Mouse (Mus musculus) forebrain, embryonic 16.5 days (tissue): Measurements from ENCODE around the gene Zmynd15. TPM values are rescaled to one million over a fixed set of nuclear protein-coding genes. Genes with fewer than 3 reads are reported as not detected.
"Not testable (repeated sequence)": the region's sequence is repeated elsewhere in the genome, so short reads cannot be mapped to it uniquely, and the experiment has no call there.

Experiments used
- ATAC-seq: fragments of 200-750 bp; cut with Nextera tagmentation; 2 replicates; pipeline ENCODE4 v1.8.0; 2017; ENCODE audit warnings: mild to moderate bottlenecking, moderate library complexity
- H3K27ac ChIP-seq: fragments of 300-500 bp; sonication (generic); 2 replicates; pipeline ENCODE4 v1.5.1; 2014; ENCODE audit warnings: low read length, control low read depth
- H3K27me3 ChIP-seq: fragments of 300-500 bp; sonication (generic); replicated peaks from 2 replicates; pipeline ENCODE4 v1.6.1; 2014; ENCODE audit warnings: low read length; ENCODE audit not compliant: control insufficient read depth, insufficient read depth
- H3K36me3 ChIP-seq: fragments of 300-500 bp; sonication (generic); 2 replicates; pipeline ENCODE4 v1.6.1; 2014; ENCODE audit not compliant: control insufficient read depth, insufficient read depth
- H3K4me1 ChIP-seq: fragments of 300-500 bp; sonication (generic); replicated peaks from 2 replicates; pipeline ENCODE4 v1.6.1; 2014; ENCODE audit warnings: low read length; ENCODE audit not compliant: control insufficient read depth, insufficient read depth
- H3K4me2 ChIP-seq: fragments of 300-500 bp; sonication (generic); 2 replicates; pipeline ENCODE4 v1.6.1; 2014; ENCODE audit warnings: mild to moderate bottlenecking, low read length, control low read depth
- H3K4me3 ChIP-seq: fragments of 300-500 bp; sonication (generic); replicated peaks from 2 replicates; pipeline ENCODE4 v1.5.1; 2014; ENCODE audit warnings: mild to moderate bottlenecking, low read length, control low read depth
- H3K9ac ChIP-seq: fragments of 300-500 bp; sonication (generic); replicated peaks from 2 replicates; pipeline ENCODE4 v1.6.1; 2014; ENCODE audit warnings: low read depth, low read length, control low read depth
- H3K9me3 ChIP-seq: fragments of 300-500 bp; sonication (generic); 2 replicates; pipeline ENCODE4 v1.6.1; 2016; ENCODE audit warnings: low read length; ENCODE audit not compliant: control insufficient read depth
- WGBS: fragments of 180-500 bp; shearing (Covaris S2); extraction: QIAGEN DNeasy Blood & Tissue Kit; methylation state at CpG from one replicate; pipeline ENCODE4 v1.1.7; 2014; 5-methylcytosine and 5-hydroxymethylcytosine counted together
- polyA plus RNA-seq: library from polyadenylated mRNA; unstranded; fragments of >200 nt; fragmentation: Nextera tagmentation; extraction: Ambion mirVana; gene quantifications from 2 replicates; pipeline ENCODE4 v1.2.1, GENCODE M21; 2015

The Zmynd15 gene
- polyA plus RNA-seq, 1 experiment from 2014 or later = 0.90 TPM

- Histone ChIP-seq H3K9me3 (no peaks in the 10 kb centered on the region), H3K4me1 (peaks cover 12% of the 10 kb centered on the region), H3K9ac (peak overlapping the region; percentile 30), H3K4me3 (peak overlapping the region; percentile 21; the same call in 1 of the 2 replicates), H3K4me2 (peak overlapping the region; percentile 53), H3K36me3 (no peaks in the 10 kb centered on the region), H3K27me3 (peaks cover 10% of the 10 kb centered on the region; the same call in 1 of the 2 replicates), H3K27ac (no peak overlapping the region)
- ATAC-seq = no peak
- WGBS = 24% methylated on average over 16 of the region's 16 CpGs
Observed at GRCm38 (mm10) chr11:70465211-70465610, 6.0 kb downstream of the Zmynd15 start.

- H3K27ac ChIP-seq = no peak overlapping the region
- 0 out of 2 replicates have a peak, but pooled peaks cover 5% of the 10 kb centered on the region for H3K27me3 ChIP-seq
- peak overlapping the region; percentile 51 for H3K9ac ChIP-seq
- 5% methylated on average over 23 of the region's 23 CpGs for WGBS
- no peak for ATAC-seq
- peak overlapping the region; percentile 53 for H3K4me2 ChIP-seq
- no peaks in the 10 kb centered on the region for H3K9me3 ChIP-seq
- H3K36me3 ChIP-seq = no peaks in the 10 kb centered on the region
- H3K4me3 ChIP-seq = peak overlapping the region; percentile 21
- H3K4me1 ChIP-seq = peaks cover 12% of the 10 kb centered on the region
Observed at GRCm38 (mm10) chr11:70465824-70466223, 6.6 kb downstream of the Zmynd15 start.

GRCm38 (mm10) chr11:70467902-70468619 is 8.8 kb downstream of the Zmynd15 start:
- ATAC-seq = no peak
- no peak overlapping the region for H3K4me2 ChIP-seq
- WGBS = 82% methylated on average over 5 of the region's 5 CpGs
- no peaks in the 10 kb centered on the region for H3K36me3 ChIP-seq
- no peak overlapping the region for H3K9ac ChIP-seq
- H3K4me1 ChIP-seq = peaks cover 12% of the 10 kb centered on the region
- H3K27me3 ChIP-seq = 0 out of 2 replicates have a peak, but pooled peaks cover 5% of the 10 kb centered on the region
- H3K9me3 ChIP-seq = no peaks in the 10 kb centered on the region
- H3K27ac ChIP-seq = no peak overlapping the region
- no peak overlapping the region for H3K4me3 ChIP-seq

GRCm38 (mm10) chr11:70469764-70470163 is 10.5 kb downstream of the Zmynd15 start:
- Histone ChIP-seq H3K27ac (no peak overlapping the region), H3K27me3 (0 out of 2 replicates have a peak, but pooled peaks cover 2% of the 10 kb centered on the region), H3K36me3 (no peaks in the 10 kb centered on the region), H3K4me1 (peaks cover 12% of the 10 kb centered on the region), H3K4me2 (no peak overlapping the region), H3K9me3 (no peaks in the 10 kb centered on the region), H3K9ac (no peak overlapping the region), H3K4me3 (no peak overlapping the region)
- WGBS = 85% methylated on average over 3 of the region's 3 CpGs
- ATAC-seq = no peak

GRCm38 (mm10) chr11:70472716-70473115 is 13.5 kb downstream of the Zmynd15 start:
- no peak overlapping the region for H3K27ac ChIP-seq
- H3K4me1 ChIP-seq = no peaks in the 10 kb centered on the region
- H3K9me3 ChIP-seq = no peaks in the 10 kb centered on the region
- no peak overlapping the region for H3K9ac ChIP-seq
- ATAC-seq = no peak
- no peaks in the 10 kb centered on the region for H3K27me3 ChIP-seq
- H3K36me3 ChIP-seq = no peaks in the 10 kb centered on the region
- H3K4me2 ChIP-seq = no peak overlapping the region
- no peak overlapping the region for H3K4me3 ChIP-seq

- not testable (repeated sequence) for H3K4me3 ChIP-seq, H3K9ac ChIP-seq, H3K36me3 ChIP-seq, H3K4me2 ChIP-seq, ATAC-seq, H3K9me3 ChIP-seq, H3K27me3 ChIP-seq, H3K4me1 ChIP-seq, H3K27ac ChIP-seq
- 93% methylated on average over 5 of the region's 5 CpGs for WGBS
Observed at GRCm38 (mm10) chr11:70473291-70473690, 14.1 kb downstream of the Zmynd15 start.

GRCm38 (mm10) chr11:70474872-70475534 is 15.8 kb downstream of the Zmynd15 start:
- 83% methylated on average over 12 of the region's 12 CpGs for WGBS
- Histone ChIP-seq H3K36me3 (no peaks in the 10 kb centered on the region), H3K27ac (no peak overlapping the region), H3K9me3 (no peaks in the 10 kb centered on the region), H3K9ac (no peak overlapping the region), H3K27me3 (no peaks in the 10 kb centered on the region), H3K4me2 (no peak overlapping the region), H3K4me3 (no peak overlapping the region), H3K4me1 (no peaks in the 10 kb centered on the region)
- ATAC-seq = no peak

- Histone ChIP-seq H3K36me3 (no peaks in the 10 kb centered on the region), H3K9me3 (no peaks in the 10 kb centered on the region), H3K4me2 (no peak overlapping the region), H3K9ac (no peak overlapping the region), H3K4me1 (no peaks in the 10 kb centered on the region), H3K4me3 (no peak overlapping the region), H3K27me3 (no peaks in the 10 kb centered on the region), H3K27ac (no peak overlapping the region)
- WGBS = 52% methylated on average over 2 of the region's 2 CpGs
- ATAC-seq = no peak
Observed at GRCm38 (mm10) chr11:70485498-70485897, 26.3 kb downstream of the Zmynd15 start.

GRCm38 (mm10) chr11:70487816-70488215 is 28.6 kb downstream of the Zmynd15 start:
- WGBS = 61% methylated on average over 4 of the region's 4 CpGs

More at GRCm38 (mm10) chr11:70487816-70488215, 28.6 kb downstream of the Zmynd15 start:
- no peaks in the 10 kb centered on the region for H3K36me3 ChIP-seq
- no peaks in the 10 kb centered on the region for H3K4me1 ChIP-seq
- H3K9me3 ChIP-seq = no peaks in the 10 kb centered on the region
- H3K4me3 ChIP-seq = no peak overlapping the region
- no peaks in the 10 kb centered on the region for H3K27me3 ChIP-seq
- no peak overlapping the region for H3K27ac ChIP-seq
- H3K9ac ChIP-seq = no peak overlapping the region
- no peak for ATAC-seq
- H3K4me2 ChIP-seq = no peak overlapping the region
